Mouse (Mus musculus) MEL (cell line): ENCODE measurements at regions not wholly inside any gene's neighbourhood (a gene's known extent, or its start where the extent isn't known, plus 50 kb on each side); places are given as distances from the start of the nearest gene placed in this dataset.

ENCODE experiments used
- CTCF ChIP-seq, 3 experiments: IDR thresholded peaks in 2 of 3; conservative IDR thresholded peaks in 1 of 3; 2 replicates each; pipeline ENCODE4 v1.5.1; 2011 to 2012; ENCODE audit warnings: low read length in 3 of 3, low read depth in 2 of 3, mild to moderate bottlenecking in 2 of 3, improper control_type of control experiment in 1 of 3, inconsistent platforms in 1 of 3, mixed read lengths in 1 of 3, moderate library complexity in 1 of 3; ENCODE audit not compliant: control insufficient read depth in 1 of 3, insufficient read depth in 1 of 3, poor library complexity in 1 of 3, severe bottlenecking in 1 of 3
- POLR2A ChIP-seq, 2 experiments: IDR thresholded peaks; 2 replicates each; pipeline ENCODE4 v1.6.1; 2011 to 2012; ENCODE audit warnings: low read length in 2 of 2, mild to moderate bottlenecking in 2 of 2, control low read depth in 1 of 2, improper control_type of control experiment in 1 of 2, low read depth in 1 of 2, moderate library complexity in 1 of 2; ENCODE audit not compliant: control insufficient read depth in 1 of 2, insufficient read depth in 1 of 2, poor library complexity in 1 of 2

GRCm38 (mm10) chr4:55738714-55739113 lies 206.4 kb upstream of the Klf4 start:
- TF ChIP-seq CTCF (IDR thresholded peaks at IDR 0.05 in 2 of 3, conservative IDR thresholded peaks at IDR 0.05 in 1 of 3; ENCODE audit: control insufficient read depth in 1 of 3, insufficient read depth in 1 of 3, low read depth in 2 of 3, low read length in 3 of 3, poor library complexity in 1 of 3, severe bottlenecking in 1 of 3) (no peak), POLR2A (IDR thresholded peaks at IDR 0.05; ENCODE audit: control insufficient read depth in 1 of 2, insufficient read depth in 1 of 2, low read depth in 1 of 2, low read length in 2 of 2, poor library complexity in 1 of 2) (no peak)
